Mouse (Mus musculus): ENCODE data around the gene Lrpap1.

GRCm38 (mm10) chr5:35055076-35055475 lies 50.5 kb downstream of the Lrpap1 start:
- TF ChIP-seq POLR2A (IDR thresholded peaks at IDR 0.05; ENCODE audit: extremely low read depth, insufficient read depth, low read length) (no peak), CTCF (IDR thresholded peaks at IDR 0.05; ENCODE audit: extremely low read depth, insufficient read depth, low read length) (no peak)
